Mouse (Mus musculus): Measurements from ENCODE around the gene Tnmd. TPM values are rescaled to one million over a fixed set of nuclear protein-coding genes. Genes with fewer than 3 reads are reported as not detected.

The Tnmd gene
- 0.39 and 1.0 TPM in 2 replicates for polyA plus RNA-seq (2016; fragmentation: Nextera tagmentation; extraction: Ambion mirVana)

DNA sequence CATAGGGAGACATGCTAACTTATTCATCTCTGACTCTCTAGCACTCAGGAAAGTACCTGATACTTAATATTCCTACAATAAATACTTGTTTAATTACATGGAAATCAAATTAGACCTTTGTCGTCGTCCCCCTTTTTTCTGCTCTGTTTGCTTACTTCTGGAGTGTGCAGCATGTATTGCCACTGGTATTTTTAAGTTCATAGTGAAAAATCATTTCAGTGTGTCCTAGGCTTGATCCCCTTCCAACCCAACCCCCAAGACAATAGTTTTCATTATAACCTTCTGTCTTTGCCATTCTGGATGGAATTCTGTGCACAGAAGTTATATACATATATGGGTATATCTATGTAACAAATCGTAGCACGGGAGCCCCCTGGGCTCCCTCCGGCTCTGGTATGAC is at the start of gene Tnmd:
Tnmd (plus strand) TSS at position 301 of the 400 bp plus-strand sequence.
- DNase-seq (ENCODE audit: low spot score), result no peak
- H3K4me3 ChIP-seq, result no peak within 1 kb of the TSS
- H3K27me3 ChIP-seq (ENCODE audit: insufficient read depth, poor library complexity, severe bottlenecking), result no peaks in the 10 kb centered on the region
- 87% methylated on average over 5 of the region's 5 CpGs for WGBS
- H3K27ac ChIP-seq, result no peak within 1 kb of the TSS
- no peaks in the 10 kb centered on the region for H3K9me3 ChIP-seq
- no peaks in the 10 kb centered on the region for H3K4me1 ChIP-seq (replicated peaks)
- H3K36me3 ChIP-seq, result no peaks in the 10 kb centered on the region

DNA sequence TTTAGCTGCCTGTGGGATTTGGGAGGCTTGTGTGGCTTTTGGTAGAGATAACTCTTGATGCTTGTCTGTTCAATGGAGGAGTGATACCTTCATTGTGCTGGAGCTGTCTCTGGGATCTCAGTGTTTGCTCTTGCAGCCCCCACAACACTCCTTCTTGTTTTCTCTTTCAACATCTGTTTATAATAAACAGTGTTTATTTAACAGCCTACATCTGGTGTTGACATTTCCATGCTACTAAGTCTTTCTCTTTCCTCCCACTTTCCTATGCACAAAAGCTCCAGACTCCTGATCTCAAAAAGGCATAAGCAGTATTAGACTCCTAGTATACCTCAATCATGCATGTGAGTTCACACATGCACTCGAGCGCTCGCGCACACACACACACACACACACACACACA is 2.9 kb downstream of the Tnmd start:
- Histone ChIP-seq H3K27ac (no peak overlapping the region), H3K4me1 (replicated peaks) (no peaks in the 10 kb centered on the region), H3K4me3 (no peak overlapping the region), H3K27me3 (ENCODE audit: insufficient read depth, poor library complexity, severe bottlenecking) (peaks cover 12% of the 10 kb centered on the region; the same call in 1 of the 2 replicates), H3K36me3 (no peaks in the 10 kb centered on the region), H3K9me3 (no peaks in the 10 kb centered on the region)
- WGBS, result 87% methylated on average over 4 of the region's 4 CpGs
- DNase-seq (ENCODE audit: low spot score), result no peak

DNA sequence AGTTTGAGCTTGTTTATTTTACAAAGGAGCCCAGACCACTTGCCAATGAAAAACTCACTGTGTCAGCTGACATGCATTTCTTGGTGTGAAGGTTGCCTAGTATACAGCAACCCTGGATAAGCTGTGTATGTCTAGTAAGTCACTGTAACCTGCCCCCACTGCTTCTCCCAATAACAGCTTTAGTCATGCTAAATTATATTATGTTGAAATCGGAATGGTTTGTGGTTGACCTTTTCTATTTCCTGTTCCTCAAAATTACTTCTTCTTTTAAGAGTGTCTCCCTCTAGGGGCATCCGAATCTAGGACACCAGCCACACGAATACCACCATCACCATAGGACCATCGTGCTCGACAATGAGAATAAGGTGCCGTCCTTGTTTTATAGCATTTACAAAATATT is 19.0 kb downstream of the Tnmd start:
- no peaks in the 10 kb centered on the region for H3K27me3 ChIP-seq (ENCODE audit: insufficient read depth, poor library complexity, severe bottlenecking)
- DNase-seq (ENCODE audit: low spot score), result no peak
- WGBS, result 90% methylated on average over 6 of the region's 6 CpGs
- no peaks in the 10 kb centered on the region for H3K4me1 ChIP-seq (replicated peaks)
- no peaks in the 10 kb centered on the region for H3K9me3 ChIP-seq
- no peaks in the 10 kb centered on the region for H3K36me3 ChIP-seq
- no peak overlapping the region for H3K4me3 ChIP-seq
- no peak overlapping the region for H3K27ac ChIP-seq

DNA sequence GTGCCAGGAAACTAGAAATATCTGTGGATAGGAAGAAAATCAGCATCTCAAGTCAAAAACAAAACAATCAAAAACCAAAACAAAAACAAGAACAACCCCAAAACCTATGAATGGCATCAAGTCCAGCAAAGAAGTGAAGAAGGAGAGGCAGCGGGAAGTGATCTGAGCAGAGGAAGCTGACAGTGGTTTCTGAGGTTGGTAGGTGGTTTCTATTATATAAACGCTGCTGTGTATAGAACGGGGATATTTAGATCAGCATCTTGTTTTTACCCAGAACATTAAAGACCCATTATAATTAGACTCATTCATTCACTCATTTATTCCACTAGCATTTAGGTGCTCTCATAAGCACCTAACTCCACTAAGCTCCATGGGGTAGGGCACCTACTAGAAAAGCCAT is 36.5 kb downstream of the Tnmd start:
- Histone ChIP-seq H3K9me3 (no peaks in the 10 kb centered on the region), H3K4me1 (replicated peaks) (no peaks in the 10 kb centered on the region), H3K27ac (no peak overlapping the region), H3K36me3 (peaks cover 27% of the 10 kb centered on the region), H3K27me3 (ENCODE audit: insufficient read depth, poor library complexity, severe bottlenecking) (no peaks in the 10 kb centered on the region), H3K4me3 (no peak overlapping the region)
- DNase-seq (ENCODE audit: low spot score), result no peak
- WGBS, result 98% methylated on average over 3 of the region's 3 CpGs

DNA sequence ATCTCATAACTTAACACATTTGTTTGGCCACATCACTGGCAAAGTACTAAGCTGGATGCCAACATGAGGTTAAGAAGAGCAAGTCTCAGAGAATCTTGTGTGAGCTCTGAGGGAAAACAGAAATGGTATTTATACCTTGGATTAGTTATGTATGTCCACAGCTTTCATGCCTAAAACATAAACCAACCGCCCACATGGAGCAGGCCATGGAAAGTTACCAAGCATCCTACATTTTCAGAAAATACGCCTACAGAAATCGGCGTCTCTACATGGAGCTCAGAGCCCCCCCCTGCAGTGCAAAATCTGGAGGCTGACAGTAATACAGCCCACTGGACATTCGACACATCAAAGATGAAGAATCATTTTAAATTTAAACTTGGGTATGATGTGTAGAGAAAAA is 37.3 kb downstream of the Tnmd start:
- H3K4me3 ChIP-seq, result no peak overlapping the region
- DNase-seq (ENCODE audit: low spot score), result no peak
- no peaks in the 10 kb centered on the region for H3K4me1 ChIP-seq (replicated peaks)
- H3K36me3 ChIP-seq, result peaks cover 34% of the 10 kb centered on the region
- 90% methylated on average over 5 of the region's 5 CpGs for WGBS
- no peak overlapping the region for H3K27ac ChIP-seq
- no peaks in the 10 kb centered on the region for H3K27me3 ChIP-seq (ENCODE audit: insufficient read depth, poor library complexity, severe bottlenecking)
- H3K9me3 ChIP-seq, result no peaks in the 10 kb centered on the region

DNA sequence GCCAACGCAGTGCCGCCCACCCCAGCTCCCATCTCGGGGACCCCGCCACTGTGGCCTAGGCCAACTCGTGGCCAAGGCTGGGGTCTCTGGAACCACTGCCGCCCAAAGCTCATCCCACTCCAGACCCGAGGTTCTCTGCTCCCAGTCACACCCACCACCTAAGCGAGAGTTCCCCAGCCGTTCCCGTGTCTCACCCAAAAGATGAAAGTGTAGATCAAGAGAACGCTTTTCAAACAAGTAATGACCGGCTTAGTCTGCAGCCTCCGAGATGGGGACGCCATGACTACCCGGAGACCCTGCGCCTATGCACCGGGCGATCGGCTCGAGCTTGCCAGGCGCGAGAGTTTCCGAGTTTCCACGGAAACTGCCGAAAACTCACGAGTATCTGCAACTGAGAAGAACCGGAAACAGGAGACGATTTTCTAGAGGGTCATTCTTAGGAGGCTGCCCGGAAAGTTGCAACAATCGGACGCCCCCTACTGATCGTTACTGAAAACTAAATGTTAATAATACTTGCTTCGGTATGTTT is 47.3 kb downstream of the Tnmd start, which contains the start of gene Tspan6:
Tspan6 (minus strand) TSS at position 416 of the 529 bp plus-strand sequence.
- Histone ChIP-seq H3K4me3 (peak within 1 kb of the TSS; percentile 65), H3K27me3 (ENCODE audit: insufficient read depth, poor library complexity, severe bottlenecking) (peaks cover 4% of the 10 kb centered on the region; the same call in 1 of the 2 replicates), H3K36me3 (peaks cover 25% of the 10 kb centered on the region), H3K9me3 (no peaks in the 10 kb centered on the region), H3K27ac (peak within 1 kb of the TSS; percentile 91), H3K4me1 (replicated peaks) (peaks cover 4% of the 10 kb centered on the region; the same call in 1 of the 2 replicates)
- peak; percentile 86 for DNase-seq (ENCODE audit: low spot score)
- WGBS, result 27% methylated on average over 33 of the region's 33 CpGs

DNA sequence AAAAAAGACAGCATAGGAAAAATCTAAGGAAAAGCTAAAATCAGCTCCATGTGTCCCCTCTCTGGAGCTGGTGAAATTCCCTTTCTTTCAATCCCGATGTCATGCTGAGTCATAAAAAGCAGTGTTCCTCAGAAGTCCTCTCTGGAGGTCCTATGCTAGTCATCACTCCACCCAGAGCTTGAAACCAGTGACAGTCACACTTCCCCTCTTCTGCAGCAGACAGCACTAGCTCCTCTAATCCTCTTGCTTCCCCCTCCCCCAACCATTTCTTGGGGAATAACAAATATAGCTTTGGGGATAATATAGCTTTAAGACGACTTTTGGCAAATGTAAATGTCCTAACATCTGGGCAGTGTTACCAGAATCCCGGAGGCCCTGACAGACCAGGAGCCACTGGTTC is 57.5 kb downstream of the Tnmd start, which contains the start of gene Srpx2:
Srpx2 (plus strand) TSS at position 166 of the 400 bp plus-strand sequence.
- DNase-seq (ENCODE audit: low spot score), result no peak
- H3K27me3 ChIP-seq (ENCODE audit: insufficient read depth, poor library complexity, severe bottlenecking), result peaks cover 23% of the 10 kb centered on the region
- 51% methylated on average over 3 of the region's 3 CpGs for WGBS
- H3K27ac ChIP-seq, result no peak within 1 kb of the TSS
- H3K4me1 ChIP-seq (replicated peaks), result no peaks in the 10 kb centered on the region; the same call in 1 of the 2 replicates
- no peak within 1 kb of the TSS for H3K4me3 ChIP-seq
- no peaks in the 10 kb centered on the region for H3K9me3 ChIP-seq
- no peaks in the 10 kb centered on the region for H3K36me3 ChIP-seq

DNA sequence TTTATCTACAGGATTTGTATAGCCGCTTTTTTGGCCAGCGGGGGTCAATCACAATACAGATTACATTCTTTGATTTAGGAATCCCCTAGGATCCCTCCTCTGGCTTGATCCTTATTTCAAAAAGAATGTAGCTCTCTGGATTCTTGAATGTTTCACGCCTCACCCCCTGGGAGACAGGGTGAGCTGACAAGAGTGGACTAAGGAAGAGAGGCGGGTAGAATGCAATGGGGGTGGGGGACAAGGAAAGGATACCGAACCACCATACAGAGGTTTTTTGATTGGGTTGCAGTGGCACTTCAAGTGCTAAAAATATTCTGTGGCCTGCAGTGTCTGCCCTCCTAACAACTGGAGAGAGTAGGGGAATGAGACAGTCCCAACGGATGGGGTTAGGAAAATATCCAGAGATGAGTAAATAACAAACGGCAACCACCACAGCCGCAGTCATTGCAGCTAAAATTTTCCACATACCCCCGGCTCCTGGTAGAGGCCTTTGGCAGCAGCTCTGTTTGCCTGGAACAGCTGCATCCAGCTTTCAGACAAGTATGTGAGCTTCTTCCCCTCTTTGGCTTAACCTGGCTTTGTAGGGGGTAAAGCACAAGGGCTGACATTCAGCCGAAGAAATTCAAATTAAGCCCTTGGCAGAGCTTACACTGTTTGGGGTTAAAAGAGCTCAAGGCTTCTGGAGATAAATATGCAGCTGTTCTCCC is 60.8 kb downstream of the Tnmd start:
- no peaks in the 10 kb centered on the region for H3K36me3 ChIP-seq

DNA sequence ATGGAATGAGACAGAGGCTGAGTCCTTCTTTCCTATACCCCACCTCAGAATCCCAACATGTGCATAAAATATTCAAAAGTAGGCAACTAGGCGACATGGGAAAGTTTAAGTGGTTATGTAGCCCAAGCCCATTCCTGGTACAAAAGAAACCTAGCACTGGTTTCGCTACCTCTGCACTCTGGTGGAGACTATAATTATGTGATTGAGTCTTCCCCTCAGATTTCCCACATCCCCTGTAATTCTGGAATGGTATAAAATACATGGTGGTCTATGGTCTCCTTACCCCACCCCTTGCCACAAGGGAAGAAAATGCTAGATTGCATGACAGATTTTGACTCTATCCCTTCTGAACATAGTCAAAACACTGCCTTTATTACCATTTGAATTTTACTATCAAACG is 62.2 kb downstream of the Tnmd start:
- H3K4me3 ChIP-seq, result no peak overlapping the region
- H3K9me3 ChIP-seq, result no peaks in the 10 kb centered on the region
- no peak overlapping the region for H3K27ac ChIP-seq
- 91% methylated on average over 3 of the region's 3 CpGs for WGBS
- no peak for DNase-seq (ENCODE audit: low spot score)
- peaks cover 47% of the 10 kb centered on the region for H3K27me3 ChIP-seq (ENCODE audit: insufficient read depth, poor library complexity, severe bottlenecking)
- H3K4me1 ChIP-seq (replicated peaks), result no peaks in the 10 kb centered on the region; the same call in 1 of the 2 replicates
- no peaks in the 10 kb centered on the region for H3K36me3 ChIP-seq

More for the DNA sequence above, 60.8 kb downstream of the Tnmd start:
- H3K4me1 ChIP-seq (replicated peaks), result no peaks in the 10 kb centered on the region; the same call in 1 of the 2 replicates
- no peaks in the 10 kb centered on the region for H3K9me3 ChIP-seq
- 34% methylated on average over 10 of the region's 10 CpGs for WGBS
- H3K27ac ChIP-seq, result no peak overlapping the region
- no peak overlapping the region for H3K4me3 ChIP-seq
- peaks cover 42% of the 10 kb centered on the region for H3K27me3 ChIP-seq (ENCODE audit: insufficient read depth, poor library complexity, severe bottlenecking)
- DNase-seq (ENCODE audit: low spot score), result no peak

DNA sequence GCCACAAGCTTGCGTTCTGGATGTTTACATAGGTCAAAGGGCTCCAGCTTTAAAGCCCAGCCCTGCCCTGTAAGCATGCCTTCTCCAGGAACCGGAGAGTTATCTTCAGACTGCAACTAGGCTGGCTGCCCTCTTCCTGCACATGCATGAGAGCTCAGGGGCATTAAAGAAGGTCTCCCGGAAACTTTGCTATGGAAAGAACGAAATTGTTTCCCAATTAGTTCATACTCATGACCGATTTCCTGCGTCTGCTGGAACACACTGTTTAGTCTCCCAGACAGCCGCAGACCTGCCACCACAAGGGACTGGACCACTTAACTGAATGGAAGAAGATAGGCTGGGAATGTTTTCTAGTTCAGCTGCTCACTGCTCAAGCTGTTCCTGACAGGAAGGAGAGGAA is 63.4 kb downstream of the Tnmd start:
- no peak overlapping the region for H3K4me3 ChIP-seq
- H3K36me3 ChIP-seq, result no peaks in the 10 kb centered on the region
- DNase-seq (ENCODE audit: low spot score), result no peak
- 73% methylated on average over 7 of the region's 7 CpGs for WGBS
- H3K9me3 ChIP-seq, result no peaks in the 10 kb centered on the region
- H3K27me3 ChIP-seq (ENCODE audit: insufficient read depth, poor library complexity, severe bottlenecking), result peaks cover 49% of the 10 kb centered on the region
- H3K27ac ChIP-seq, result no peak overlapping the region
- H3K4me1 ChIP-seq (replicated peaks), result no peaks in the 10 kb centered on the region; the same call in 1 of the 2 replicates

Other genes with a start within 250 kb of the Tnmd start
- gene Pcdh19, start 162.0 kb upstream of the Tnmd start, polyA plus RNA-seq (2016; fragmentation: Nextera tagmentation; extraction: Ambion mirVana), result 2.8 and 3.1 TPM in 2 replicates
- 197 and 209 TPM in 2 replicates for gene Tspan6, start 47.4 kb downstream of the Tnmd start, polyA plus RNA-seq (2016; fragmentation: Nextera tagmentation; extraction: Ambion mirVana)
- 0.61 and 0.95 TPM in 2 replicates for gene Srpx2, start 57.4 kb downstream of the Tnmd start, polyA plus RNA-seq (2016; fragmentation: Nextera tagmentation; extraction: Ambion mirVana)
- 0.99 and 1.2 TPM in 2 replicates for gene Sytl4, start 130.8 kb downstream of the Tnmd start, polyA plus RNA-seq (2016; fragmentation: Nextera tagmentation; extraction: Ambion mirVana)
- gene Cstf2, start 208.2 kb downstream of the Tnmd start, polyA plus RNA-seq (2016; fragmentation: Nextera tagmentation; extraction: Ambion mirVana), result 53.4 and 60.0 TPM in 2 replicates